Mouse (Mus musculus) macrophage (primary cell): ENCODE data around the gene Jam2. TPM values are rescaled to one million over a fixed set of nuclear protein-coding genes. Genes with fewer than 3 reads are reported as not detected.
A peak's percentile ranks its signal among the peaks of the same experiment; 100 is the strongest.

Experiments used
- H3K27ac ChIP-seq: fragments of 350-480 bp; formaldehyde crosslinking; 2 replicates; pipeline ENCODE4 v1.9.0; 2021
- H3K36me3 ChIP-seq: fragments of 350-480 bp; formaldehyde crosslinking; 2 replicates; pipeline ENCODE4 v1.9.0; 2021; ENCODE audit errors: inconsistent target
- H3K4me3 ChIP-seq: fragments of 350-480 bp; formaldehyde crosslinking; 2 replicates; pipeline ENCODE4 v1.9.0; 2021; ENCODE audit errors: inconsistent target
- H3K79me2 ChIP-seq: fragments of 350-480 bp; formaldehyde crosslinking; 2 replicates; pipeline ENCODE4 v1.9.0; 2021; ENCODE audit errors: inconsistent target
- WGBS: methylation state at CpG from one replicate; pipeline ENCODE4 v1.1.7; 2026; ENCODE audit warnings: inconsistent platforms; ENCODE audit not compliant: missing documents; 5-methylcytosine and 5-hydroxymethylcytosine counted together
- polyA plus RNA-seq: library from polyadenylated mRNA; stranded (reverse); fragments of 250-400 nt; gene quantifications from 3 replicates; pipeline ENCODE4 v1.2.4, GENCODE M21; 2018; ENCODE audit warnings: inconsistent platforms

Gene Jam2
- polyA plus RNA-seq, 1 experiment from 2014 or later = not detected

DNA sequence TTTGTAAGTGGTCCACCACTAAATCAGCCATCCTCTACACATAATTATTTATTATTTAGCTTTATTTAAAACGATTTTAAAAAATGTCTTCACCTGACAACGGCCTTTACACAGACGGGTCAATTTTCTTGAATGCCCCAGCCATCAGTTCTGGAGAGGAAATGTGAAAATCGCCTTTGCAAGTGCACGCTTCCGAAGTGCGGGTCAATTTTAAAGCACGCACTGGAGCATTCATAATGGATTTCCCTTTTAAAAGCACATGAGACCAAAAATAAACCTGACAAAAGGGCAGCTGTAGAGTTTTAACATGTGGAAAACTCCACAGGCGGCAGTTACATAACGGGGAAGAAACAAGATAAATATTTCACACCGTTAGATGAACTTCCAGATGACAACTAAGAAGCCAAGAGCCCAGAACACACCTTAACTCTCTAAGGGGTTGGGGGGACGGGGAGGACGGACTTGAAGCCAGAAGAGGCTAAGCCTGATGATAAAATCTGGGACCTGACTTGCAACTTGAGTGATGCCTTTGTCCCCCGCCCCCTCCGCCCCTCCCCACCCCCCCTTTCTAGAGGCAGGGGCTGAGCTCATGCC lies 558 bp upstream of the Jam2 start:
- WGBS = 7% methylated on average over 15 of the region's 15 CpGs
- Histone ChIP-seq H3K27ac (no peak overlapping the region), H3K36me3 (no peaks in the 10 kb centered on the region), H3K79me2 (no peaks in the 10 kb centered on the region), H3K4me3 (no peak overlapping the region; the same call in 1 of the 2 replicates)

DNA sequence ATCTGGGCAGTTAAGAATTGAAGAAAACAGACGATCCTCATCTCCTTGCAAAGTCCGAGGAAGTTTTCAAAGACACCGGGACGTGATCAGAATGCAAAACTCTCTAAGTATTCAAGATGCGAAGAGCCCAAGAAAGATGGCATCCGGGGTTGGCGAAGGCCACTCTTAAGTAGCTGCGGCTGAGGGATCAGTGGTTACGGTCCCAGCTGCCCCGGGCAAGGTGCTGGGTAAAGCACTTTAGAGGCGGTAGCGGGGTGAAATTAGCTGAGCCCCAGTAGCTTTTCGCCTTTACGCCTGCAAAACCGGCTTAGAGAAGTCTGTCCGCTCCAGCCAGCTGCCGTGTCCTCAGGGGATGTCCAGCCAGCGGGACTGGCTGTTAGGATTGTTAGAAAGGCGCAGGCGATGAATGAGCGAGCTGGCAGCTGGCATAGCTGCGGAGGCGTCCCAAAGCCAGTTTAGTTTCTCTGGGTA lies 873 bp downstream of the Jam2 start:
- H3K36me3 ChIP-seq = no peaks in the 10 kb centered on the region
- no peaks in the 10 kb centered on the region for H3K79me2 ChIP-seq
- 4% methylated on average over 23 of the region's 23 CpGs for WGBS
- H3K4me3 ChIP-seq = peak overlapping the region; percentile 3; the same call in 1 of the 2 replicates
- H3K27ac ChIP-seq = no peak overlapping the region

DNA sequence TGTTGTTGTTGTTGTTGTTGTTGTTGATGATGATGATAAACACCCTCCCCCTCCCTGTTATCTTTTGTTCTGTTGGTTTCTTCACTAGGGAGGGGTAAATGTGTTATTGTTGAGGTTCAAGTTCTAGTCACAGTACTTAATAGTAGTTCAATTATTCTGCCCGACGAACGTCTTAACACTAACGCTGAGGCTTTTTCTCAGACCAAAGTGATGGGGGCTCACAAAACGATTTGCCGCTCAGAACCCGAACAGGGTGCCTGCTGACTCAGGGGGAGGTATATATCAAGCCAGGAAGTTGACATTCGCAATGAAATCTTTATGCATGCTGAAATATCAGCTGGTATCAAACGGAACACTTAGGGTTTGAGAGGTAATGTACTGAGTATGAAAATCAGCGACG lies 1.4 kb downstream of the Jam2 start:
- Histone ChIP-seq H3K4me3 (no peak overlapping the region), H3K79me2 (no peaks in the 10 kb centered on the region), H3K27ac (no peak overlapping the region), H3K36me3 (no peaks in the 10 kb centered on the region)
- 50% methylated on average over 11 of the region's 11 CpGs for WGBS

DNA sequence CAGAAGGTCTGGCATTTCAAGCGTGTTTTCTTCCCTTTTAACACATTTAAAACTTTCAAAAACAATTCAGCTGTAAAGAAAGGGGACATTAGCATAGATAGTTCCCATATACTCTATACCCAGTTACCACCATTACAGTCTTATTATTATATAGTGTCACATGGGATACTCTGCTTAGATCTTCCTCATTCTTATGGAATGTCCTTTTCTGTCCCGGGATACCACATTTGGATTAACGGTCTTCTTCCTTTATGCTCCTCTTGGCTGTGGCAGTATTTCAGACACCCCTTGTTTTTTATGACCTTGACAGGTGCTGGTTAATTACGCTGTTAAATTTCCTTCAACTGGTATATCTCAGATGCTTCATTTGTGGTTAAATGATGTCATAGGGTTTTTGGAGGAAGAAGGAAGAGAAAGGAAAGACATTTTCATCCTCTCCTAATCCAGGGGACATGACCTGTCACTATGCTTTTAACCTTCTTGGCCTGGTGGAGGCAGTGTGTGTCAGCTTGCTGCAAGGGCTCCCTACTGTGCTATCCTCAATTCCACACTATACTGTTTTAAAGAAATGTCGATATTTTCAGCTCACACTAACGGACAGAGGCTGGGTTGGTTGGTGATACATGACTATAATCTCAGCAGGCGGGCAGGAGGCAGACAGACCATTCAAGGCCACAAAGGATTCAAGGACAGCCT lies 2.3 kb downstream of the Jam2 start:
- H3K27ac ChIP-seq = no peak overlapping the region
- 56% methylated on average over 7 of the region's 7 CpGs for WGBS
- H3K36me3 ChIP-seq = no peaks in the 10 kb centered on the region
- H3K79me2 ChIP-seq = no peaks in the 10 kb centered on the region
- H3K4me3 ChIP-seq = no peak overlapping the region

DNA sequence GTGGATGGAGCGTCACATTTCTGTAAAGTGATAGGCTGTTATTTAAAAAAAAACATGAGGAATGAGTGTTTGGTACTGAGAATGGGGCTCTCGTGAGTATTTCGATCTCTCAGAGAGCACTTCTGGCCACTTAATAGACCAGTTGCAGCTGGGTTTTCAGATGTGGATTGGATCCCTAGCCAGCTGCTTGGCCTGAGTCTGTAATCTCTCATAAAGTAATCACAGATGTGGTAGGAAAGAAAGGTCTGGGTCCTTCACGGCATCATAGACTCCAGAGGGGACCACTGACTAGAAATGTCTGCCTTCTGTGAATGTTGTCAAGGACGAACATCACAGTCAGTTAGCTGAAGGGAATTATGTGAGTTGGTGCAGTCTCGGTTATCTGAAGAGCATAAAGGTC lies 4.5 kb downstream of the Jam2 start:
- Histone ChIP-seq H3K36me3 (no peaks in the 10 kb centered on the region), H3K79me2 (no peaks in the 10 kb centered on the region), H3K27ac (no peak overlapping the region), H3K4me3 (no peak overlapping the region)
- 96% methylated on average over 6 of the region's 6 CpGs for WGBS

DNA sequence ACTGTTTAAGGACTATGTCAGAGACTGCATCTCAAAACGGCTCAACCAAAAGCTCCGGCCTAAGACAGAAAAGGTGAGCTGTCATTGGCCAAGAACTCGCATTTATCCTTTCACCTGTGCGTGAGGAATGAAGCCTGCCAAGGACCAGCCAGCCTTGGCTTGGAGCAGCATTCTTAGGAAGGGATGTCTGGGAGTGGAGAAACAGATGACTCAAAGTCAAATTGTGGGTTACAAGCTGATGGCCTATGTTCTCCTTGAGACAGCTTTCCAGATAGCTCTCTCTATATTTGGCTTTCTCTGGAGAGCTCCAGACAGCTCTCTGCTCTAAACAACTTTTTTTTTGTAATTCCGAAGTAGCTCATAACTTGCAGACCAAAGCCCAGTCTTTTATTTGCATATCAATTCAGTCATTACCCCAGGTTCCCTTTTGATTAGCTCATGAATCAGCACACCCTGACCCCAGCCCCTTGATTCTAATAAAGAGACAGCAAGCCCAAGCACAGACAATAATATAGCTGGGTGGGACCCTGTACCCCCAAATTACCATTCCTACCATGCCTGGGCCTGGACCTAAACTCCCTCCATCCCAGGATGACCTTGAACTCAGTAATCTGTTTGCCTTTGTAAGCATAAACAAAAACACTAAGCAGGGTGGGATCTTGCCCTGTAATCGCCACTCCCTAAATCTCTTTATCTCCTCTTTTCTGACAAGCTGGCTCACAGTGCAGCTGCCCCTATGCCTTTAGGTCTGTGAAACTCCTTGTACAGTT lies 5.1 kb downstream of the Jam2 start:
- Histone ChIP-seq H3K4me3 (no peak overlapping the region), H3K36me3 (no peaks in the 10 kb centered on the region), H3K79me2 (no peaks in the 10 kb centered on the region), H3K27ac (no peak overlapping the region)
- 91% methylated on average over 6 of the region's 6 CpGs for WGBS

DNA sequence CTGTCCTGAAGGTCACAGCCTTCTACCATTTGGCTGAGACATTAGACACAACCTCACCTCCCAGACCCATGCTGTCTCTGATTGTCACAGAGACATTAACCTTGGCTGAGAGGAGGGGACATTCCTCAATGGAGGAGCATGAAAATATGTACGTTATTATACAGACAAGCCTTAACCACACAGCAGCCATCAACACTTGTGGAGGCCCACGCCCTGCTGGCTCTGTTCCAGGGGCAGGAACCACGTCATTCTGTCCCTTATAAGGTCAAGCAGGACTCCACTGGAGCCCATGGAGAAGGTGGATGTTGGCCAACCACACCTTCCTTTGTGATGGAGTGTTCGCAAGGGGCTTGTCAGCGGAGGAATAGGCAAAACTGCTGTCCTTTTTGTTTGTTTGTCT lies 5.8 kb downstream of the Jam2 start:
- WGBS = 74% methylated on average over 3 of the region's 5 CpGs

DNA sequence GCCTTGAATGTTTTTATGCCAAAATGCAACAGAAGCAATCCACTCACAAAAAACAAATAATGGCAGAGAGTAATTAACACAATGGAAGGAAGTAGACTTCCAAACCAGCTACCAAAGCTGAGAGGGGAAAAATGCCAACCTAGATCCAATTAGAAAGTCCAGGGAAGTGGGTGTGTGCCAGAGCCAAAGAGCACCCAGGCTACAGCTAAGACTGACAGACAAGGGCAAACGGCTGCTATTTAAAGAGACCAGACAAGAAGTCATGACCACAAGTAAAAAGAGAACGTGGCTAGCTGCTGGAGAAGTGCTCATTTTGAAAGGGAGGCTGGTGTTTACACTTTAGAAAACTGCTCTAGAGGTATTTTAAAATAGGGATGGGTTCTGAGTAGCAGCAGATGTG lies 9.4 kb downstream of the Jam2 start:
- WGBS = 28% methylated on average over 2 of the region's 2 CpGs
- Histone ChIP-seq H3K27ac (no peak overlapping the region), H3K79me2 (no peaks in the 10 kb centered on the region), H3K36me3 (no peaks in the 10 kb centered on the region), H3K4me3 (no peak overlapping the region)

More for the DNA sequence above, 5.8 kb downstream of the Jam2 start:
- Histone ChIP-seq H3K79me2 (no peaks in the 10 kb centered on the region), H3K36me3 (no peaks in the 10 kb centered on the region), H3K27ac (no peak overlapping the region), H3K4me3 (no peak overlapping the region)

DNA sequence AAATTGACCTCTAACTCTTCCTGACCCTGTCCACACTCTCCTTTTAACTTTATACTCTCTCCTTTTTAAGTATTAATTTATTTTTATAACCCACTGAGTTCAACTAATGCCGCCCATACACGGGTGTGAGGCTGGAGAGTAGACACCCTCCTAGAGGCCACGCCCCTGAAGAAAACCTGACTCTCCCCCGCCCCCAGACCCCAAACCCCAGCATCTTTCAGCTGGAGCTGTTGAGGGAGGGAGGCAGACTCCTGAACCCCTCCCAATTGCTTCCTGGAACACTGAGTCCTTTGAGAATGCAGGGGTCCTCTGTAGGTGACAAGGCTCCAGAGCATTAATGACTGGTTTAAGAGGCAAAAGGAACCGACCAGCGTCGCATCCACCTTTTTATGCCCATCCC lies 11.0 kb downstream of the Jam2 start:
- Histone ChIP-seq H3K36me3 (no peaks in the 10 kb centered on the region), H3K27ac (no peak overlapping the region), H3K79me2 (no peaks in the 10 kb centered on the region), H3K4me3 (no peak overlapping the region)
- 88% methylated on average over 7 of the region's 7 CpGs for WGBS

DNA sequence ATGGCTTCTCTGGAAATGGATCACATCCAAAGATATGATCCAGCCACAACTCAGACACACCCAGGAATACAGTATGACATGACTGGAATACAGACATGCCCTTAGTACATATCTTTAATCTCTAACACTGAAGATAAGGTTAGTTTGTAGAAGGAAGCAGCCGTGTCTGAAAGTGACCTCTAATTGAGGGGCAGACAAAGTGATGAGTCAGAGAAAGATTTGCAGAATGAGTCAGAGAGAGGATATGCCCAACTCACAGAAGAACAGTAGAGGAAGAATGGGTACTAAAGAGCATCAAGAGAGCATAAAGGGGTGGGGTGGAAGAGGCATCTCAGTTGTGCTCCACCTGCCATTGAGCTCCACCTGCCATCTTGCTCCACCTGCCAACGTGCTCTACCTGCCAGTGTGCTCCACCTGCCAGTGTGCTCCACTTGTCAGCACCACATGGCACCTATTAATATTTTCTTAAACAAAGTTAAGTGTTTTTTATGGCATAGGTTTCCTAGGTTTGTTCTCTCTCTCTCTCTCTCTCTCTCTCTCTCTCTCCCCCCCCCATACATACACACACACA lies 16.8 kb downstream of the Jam2 start:
- Histone ChIP-seq H3K27ac (no peak overlapping the region), H3K79me2 (no peaks in the 10 kb centered on the region), H3K4me3 (no peak overlapping the region), H3K36me3 (no peaks in the 10 kb centered on the region)
- 79% methylated on average over 2 of the region's 2 CpGs for WGBS

DNA sequence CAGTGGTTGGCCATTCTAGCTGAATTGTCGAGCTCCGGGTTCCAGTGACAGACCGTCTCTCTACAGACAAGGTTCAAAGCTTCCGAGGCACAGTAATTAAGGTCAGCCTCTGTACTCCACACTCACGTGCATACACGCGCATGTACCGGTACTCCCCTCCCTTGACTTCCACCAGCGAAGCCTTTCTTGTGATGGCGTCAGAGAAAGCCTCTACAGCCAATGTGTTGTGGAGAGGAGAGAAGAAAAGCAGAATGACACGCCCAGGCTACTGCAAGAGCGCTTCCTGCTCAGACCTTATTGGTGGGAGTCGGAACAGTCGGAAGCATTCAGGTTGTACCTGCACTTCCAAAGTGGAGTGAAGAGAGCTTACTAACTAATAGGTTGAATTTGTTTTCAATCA lies 19.5 kb downstream of the Jam2 start:
- 94% methylated on average over 14 of the region's 14 CpGs for WGBS
- Histone ChIP-seq H3K27ac (no peak overlapping the region), H3K36me3 (no peaks in the 10 kb centered on the region), H3K79me2 (no peaks in the 10 kb centered on the region), H3K4me3 (no peak overlapping the region)

DNA sequence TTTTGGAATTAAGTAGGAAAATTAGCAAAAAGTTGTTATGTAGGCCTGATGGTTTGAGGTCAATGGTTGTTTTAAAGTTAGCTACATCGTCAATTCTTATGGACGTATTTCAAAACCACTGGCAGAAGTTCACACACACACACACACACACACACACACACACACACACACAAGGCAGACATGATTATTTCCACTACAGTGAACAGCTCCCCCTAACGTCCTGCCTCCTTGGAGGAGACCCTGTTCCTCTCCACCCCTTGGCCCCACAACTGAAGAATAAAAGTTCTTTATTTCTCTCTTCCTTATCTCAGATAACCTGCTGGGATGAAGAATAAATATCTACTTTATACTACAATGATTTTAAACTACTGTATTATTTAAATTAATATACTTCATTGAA lies 21.4 kb downstream of the Jam2 start:
- Histone ChIP-seq H3K79me2 (no peaks in the 10 kb centered on the region), H3K4me3 (no peak overlapping the region), H3K36me3 (no peaks in the 10 kb centered on the region), H3K27ac (no peak overlapping the region)
- 71% methylated on average over 3 of the region's 3 CpGs for WGBS

DNA sequence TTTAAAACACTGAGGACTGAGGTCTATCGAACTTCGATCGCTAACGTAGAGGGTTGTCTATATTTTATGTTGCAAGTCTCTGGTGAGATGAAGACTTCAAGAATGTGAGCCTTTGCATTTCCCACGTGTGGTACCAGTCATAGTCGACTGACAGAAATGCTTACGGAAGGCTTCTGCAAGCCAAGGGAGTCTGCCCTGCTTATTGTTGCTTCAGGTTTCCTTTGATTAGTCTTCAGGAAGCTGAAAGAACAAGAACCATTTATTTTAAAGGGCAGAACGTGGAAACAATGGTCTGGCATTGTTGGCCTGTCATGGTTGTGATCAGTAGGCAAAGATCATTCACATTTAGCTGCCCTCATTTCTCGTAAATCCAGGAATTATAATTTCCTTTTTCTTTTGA lies 22.8 kb downstream of the Jam2 start:
- Histone ChIP-seq H3K79me2 (no peaks in the 10 kb centered on the region), H3K4me3 (no peak overlapping the region), H3K27ac (no peak overlapping the region), H3K36me3 (no peaks in the 10 kb centered on the region)
- WGBS = 89% methylated on average over 9 of the region's 9 CpGs

DNA sequence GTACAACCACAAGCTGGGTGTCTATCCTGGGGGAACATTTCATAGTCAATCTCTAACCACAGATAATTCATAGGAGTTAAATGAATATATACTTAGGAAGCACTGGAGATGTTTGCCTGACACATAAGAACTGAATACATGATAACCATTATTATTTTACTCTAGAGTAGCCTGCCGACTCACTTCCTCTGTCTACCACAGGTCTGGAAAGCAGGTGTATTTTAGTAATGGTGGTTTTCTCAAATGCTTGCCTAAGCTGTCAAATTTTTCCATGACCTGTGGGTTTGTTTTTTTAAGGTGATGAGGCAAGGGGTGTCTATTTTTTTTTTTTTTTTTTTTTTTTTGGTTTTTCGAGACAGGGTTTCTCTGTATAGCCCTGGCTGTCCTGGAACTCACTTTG lies 26.1 kb downstream of the Jam2 start:
- Histone ChIP-seq H3K4me3 (no peak overlapping the region), H3K36me3 (no peaks in the 10 kb centered on the region), H3K27ac (no peak overlapping the region), H3K79me2 (no peaks in the 10 kb centered on the region)
- 43% methylated on average over 1 of the region's 2 CpGs for WGBS

DNA sequence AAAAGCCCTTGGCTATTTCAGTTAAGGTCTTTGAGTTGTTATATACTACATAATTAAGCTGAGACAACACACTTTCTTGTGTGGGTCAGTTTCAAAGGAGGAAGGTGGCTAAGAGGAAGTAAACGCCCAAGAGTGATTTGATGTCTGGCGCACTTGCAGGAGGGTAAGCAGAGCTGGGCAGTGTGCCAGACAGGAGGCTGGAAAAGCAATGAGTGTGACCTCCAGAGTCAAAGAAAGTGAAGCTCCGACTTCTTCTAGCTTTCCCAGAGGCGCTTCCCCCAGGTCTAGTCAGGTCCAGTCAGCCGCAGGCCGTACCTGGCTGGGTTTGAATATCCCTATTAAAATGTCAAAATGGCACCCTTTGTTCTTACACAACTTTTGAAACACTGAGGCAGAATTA lies 28.3 kb downstream of the Jam2 start:
- no peaks in the 10 kb centered on the region for H3K36me3 ChIP-seq
- H3K4me3 ChIP-seq = no peak overlapping the region
- H3K27ac ChIP-seq = no peak overlapping the region
- no peaks in the 10 kb centered on the region for H3K79me2 ChIP-seq
- 9% methylated on average over 6 of the region's 6 CpGs for WGBS
